Mouse (Mus musculus) leukemia stem cell, adult 10-12 weeks (primary cell): Measurements from ENCODE around the gene Ormdl1. TPM values are rescaled to one million over a fixed set of nuclear protein-coding genes. Genes with fewer than 3 reads are reported as not detected.

ENCODE experiments used
- polyA plus RNA-seq: library from polyadenylated mRNA; stranded (reverse); fragments of >175 nt; gene quantifications from 2 replicates; pipeline ENCODE4 v1.2.3, GENCODE M21; 2012; ENCODE audit warnings: low replicate concordance

The Ormdl1 gene
- 0.09 and 2.4 TPM in 2 replicates for polyA plus RNA-seq

GRCm38 (mm10) chr1:53296581-53297383 lies at the start of gene Ormdl1, which contains the start of the genes Pms1 and Gm28778:
Gene Ormdl1 (plus strand): TSS chr1:53297095.
Gene Pms1 (minus strand): TSS chr1:53297018.
Gene Gm28778 (plus strand): TSS chr1:53297111.

GRCm38 (mm10) chr1:53312989-53313967 lies 16.4 kb downstream of the Ormdl1 start, which contains the start of gene Osgepl1:
Gene Osgepl1 (plus strand): TSS chr1:53313624.

DNA sequence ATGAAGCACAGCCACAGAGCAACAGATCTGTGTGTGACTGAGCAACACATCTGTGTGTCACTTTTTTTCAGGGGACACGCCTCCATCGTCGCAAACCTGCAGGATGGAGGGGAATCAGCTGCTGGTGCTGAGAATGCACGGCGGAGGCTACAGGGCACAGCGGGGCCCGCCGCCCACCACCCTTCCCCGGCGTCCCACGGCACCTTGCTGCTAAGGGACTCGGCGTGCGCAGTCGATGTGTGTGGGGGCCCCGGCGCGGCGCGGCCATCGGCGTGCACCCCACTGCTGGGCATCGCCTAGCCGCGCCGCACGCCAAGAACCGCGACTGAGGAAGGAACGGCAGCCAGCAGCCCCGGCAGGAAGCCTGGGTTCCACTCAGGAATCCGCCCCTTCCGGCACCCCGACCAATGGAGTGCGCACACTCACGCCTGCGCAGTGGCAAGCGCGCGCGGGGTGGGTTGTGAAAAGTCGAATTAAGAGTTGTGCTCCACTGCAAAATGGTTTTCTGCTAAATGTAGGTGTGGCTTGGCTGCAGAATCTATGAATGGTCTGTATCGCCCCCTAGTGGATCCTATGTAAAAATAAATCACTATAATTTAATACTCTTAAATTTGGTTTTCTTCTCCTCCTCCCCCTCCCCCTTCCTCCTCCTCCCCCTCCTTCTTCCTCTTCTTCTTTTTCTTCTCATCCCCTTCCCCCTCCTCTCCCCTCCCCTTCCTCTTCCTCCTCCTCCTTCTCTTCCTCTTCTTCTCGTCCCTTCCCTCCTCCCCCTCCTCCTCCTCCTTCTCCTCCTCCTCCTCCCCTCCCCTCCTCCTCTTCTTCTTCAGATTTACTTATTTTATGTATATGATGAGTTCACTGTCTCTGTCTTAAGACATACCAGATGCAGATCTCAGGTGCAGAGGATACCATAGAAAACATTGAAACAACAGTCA lies 55.7 kb downstream of the Ormdl1 start, which contains the start of the genes Asdurf, Gm28551 and Asnsd1:
Gene Asdurf, minus strand, starts transcription at position 293 of the 935 bp plus-strand sequence.
Gene Gm28551, minus strand, starts transcription at position 341 of the 935 bp plus-strand sequence.
Gene Asnsd1, minus strand, starts transcription at position 426 of the 935 bp plus-strand sequence.

Other genes with a start within 250 kb of the Ormdl1 start
- not detected in 2 replicates for gene Mstn, start 235.5 kb upstream of the Ormdl1 start, polyA plus RNA-seq
- gene 1700019A02Rik, start 109.5 kb upstream of the Ormdl1 start, polyA plus RNA-seq: not detected in 2 replicates
- gene Pms1, start 77 bp upstream of the Ormdl1 start, polyA plus RNA-seq: 0.65 and 1.1 TPM in 2 replicates
- gene Gm28778, start within 50 bp of the Ormdl1 start, polyA plus RNA-seq: not detected in 2 replicates
- gene Osgepl1, start 16.5 kb downstream of the Ormdl1 start, polyA plus RNA-seq: 0.33 and 2.6 TPM in 2 replicates
- gene Asdurf, start 55.5 kb downstream of the Ormdl1 start, polyA plus RNA-seq: not detected in 2 replicates
- not detected in 2 replicates for gene Gm28551, start 55.6 kb downstream of the Ormdl1 start, polyA plus RNA-seq
- gene Asnsd1, start 55.7 kb downstream of the Ormdl1 start, polyA plus RNA-seq: 7.9 and 21.4 TPM in 2 replicates